Mouse (Mus musculus) left cerebral cortex, postnatal 25 days (tissue): ENCODE results near the gene Grik4. TPM values are rescaled to one million over a fixed set of nuclear protein-coding genes. Genes with fewer than 3 reads are reported as not detected.

Experiments used
- DNase-seq, 2 experiments: peaks; one replicate each; pipeline ENCODE4 v3.0.0; 2022; ENCODE audit warnings: low spot score in 2 of 2, mixed read lengths in 1 of 2
- intact Hi-C: fragments of 180-260 bp; cut with DNase I; formaldehyde crosslinking; loops from one replicate; pipeline ENCODE4 v1.15.1; 2025
- total RNA-seq, 2 experiments: library from RNA; stranded (reverse); gene quantifications; 2 replicates each; pipeline ENCODE4 v1.2.3; 2021

Grik4 gene
- total RNA-seq, 2 experiments from 2014 or later, result 17.7 to 18.5 TPM

- intact Hi-C loops, result no loop called here
- peak in 1 of 2 experiments; percentile 44 for DNase-seq
These were observed 222.6 kb downstream of the Grik4 start for GRCm38 (mm10) chr9:42721718-42722117.

GRCm38 (mm10) chr9:42721146-42721545 lies 223.1 kb downstream of the Grik4 start:
- DNase-seq, result no peak
- intact Hi-C loops, result no loop called here

- no peak for DNase-seq
- intact Hi-C loops, result no loop called here
These were observed 230.4 kb downstream of the Grik4 start for GRCm38 (mm10) chr9:42713912-42714311.

GRCm38 (mm10) chr9:42705848-42706247 lies 238.4 kb downstream of the Grik4 start:
- intact Hi-C loops, result no loop called here
- no peak for DNase-seq

DNA sequence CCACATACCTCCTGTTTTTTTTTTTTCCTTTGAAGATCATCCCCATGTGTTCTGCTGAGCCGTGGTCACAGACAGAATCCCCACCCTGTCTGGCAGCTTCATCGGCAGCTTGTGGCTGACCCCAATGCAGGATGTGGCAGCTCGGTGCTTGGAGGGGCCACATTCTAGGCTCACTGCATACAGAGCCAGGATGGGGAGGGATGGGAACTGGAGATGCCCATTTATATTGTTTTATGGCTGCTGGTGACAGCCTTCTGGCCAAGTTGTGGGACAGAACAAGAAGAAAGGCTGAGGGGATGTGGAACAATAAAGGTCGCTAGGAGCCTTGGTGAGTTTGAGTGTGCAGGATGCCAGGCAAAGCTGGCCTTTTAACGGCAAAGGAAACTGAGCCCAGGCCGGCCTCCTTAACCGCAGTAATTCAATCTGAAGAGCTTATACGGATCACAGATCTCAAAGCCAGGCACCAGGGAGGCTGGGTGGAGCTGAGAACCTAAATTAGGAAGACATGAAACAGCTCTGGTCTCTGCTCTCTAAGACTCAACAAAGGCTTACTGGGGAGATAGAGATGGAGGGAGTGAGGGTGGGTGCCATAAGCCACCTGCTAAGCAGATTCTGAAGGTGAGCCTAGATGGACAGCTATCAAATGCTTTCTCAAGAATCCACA lies 241.0 kb downstream of the Grik4 start:
- intact Hi-C loops, result no loop called here
- DNase-seq, result no peak

DNA sequence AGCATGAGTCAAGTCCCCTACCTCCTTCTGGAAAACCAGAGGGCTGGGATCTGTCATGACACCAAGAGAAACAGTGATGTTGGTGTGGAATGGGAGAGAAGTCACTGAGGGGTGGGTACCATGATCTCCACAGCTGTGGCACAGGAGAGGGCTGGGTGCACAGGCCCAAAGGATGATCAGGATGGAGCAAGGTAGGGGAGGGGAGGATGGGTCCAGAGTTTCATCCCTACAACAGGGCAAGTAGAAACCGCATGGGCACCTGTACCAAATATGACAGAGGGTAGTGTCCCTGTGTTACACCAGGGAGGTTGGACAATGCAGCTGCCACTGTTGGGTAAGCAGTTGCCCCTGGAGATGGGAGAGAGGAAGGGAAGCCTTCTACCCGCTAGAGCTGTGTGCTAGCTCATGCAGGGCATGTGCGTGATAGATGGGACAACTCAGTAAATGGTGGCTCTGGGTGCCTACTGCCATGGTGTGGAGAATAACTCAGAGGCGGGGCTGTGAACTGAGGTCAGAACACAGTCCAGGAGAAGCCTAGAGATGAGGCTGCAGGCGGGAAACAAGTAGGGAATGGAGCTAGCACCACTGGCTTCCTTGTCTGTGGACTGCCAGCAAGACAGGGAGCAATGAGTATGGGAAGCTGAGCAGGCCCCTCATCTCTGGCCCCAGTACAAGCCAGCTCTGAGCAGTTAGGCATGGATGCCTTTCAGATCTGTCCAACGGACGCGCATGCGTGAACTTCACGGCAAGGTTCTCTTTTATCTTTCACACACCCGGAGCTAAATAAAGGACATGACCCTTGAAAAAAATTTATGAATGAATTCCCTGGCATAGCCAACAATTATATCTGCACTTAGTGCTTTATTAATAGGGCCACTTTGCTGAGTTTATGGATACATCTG lies 241.8 kb downstream of the Grik4 start:
- DNase-seq, result no peak
- intact Hi-C loops, result no loop called here

DNA sequence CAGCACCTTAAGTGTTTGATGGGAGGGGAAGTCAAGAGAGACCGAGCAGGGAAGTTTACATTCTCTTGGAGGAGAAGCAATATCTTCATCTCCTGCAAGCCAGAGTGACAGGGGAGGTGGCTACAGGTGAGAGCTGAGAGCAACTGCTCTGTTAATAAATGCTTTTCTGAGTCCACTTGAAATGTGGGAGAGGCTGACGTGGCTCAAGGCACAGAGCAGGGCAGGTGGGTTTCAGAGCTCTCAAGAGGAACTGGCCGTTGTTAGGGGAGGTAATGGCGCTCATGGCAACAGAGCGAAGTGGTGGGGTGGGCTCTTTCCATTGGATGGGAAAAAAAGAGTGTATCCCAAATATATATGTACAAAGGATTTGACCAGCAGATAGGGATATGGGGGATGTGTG lies 242.6 kb downstream of the Grik4 start:
- no peak for DNase-seq
- intact Hi-C loops, result no loop called here

GRCm38 (mm10) chr9:42693024-42693423 lies 251.3 kb downstream of the Grik4 start:
- intact Hi-C loops, result no loop called here
- no peak for DNase-seq

DNA sequence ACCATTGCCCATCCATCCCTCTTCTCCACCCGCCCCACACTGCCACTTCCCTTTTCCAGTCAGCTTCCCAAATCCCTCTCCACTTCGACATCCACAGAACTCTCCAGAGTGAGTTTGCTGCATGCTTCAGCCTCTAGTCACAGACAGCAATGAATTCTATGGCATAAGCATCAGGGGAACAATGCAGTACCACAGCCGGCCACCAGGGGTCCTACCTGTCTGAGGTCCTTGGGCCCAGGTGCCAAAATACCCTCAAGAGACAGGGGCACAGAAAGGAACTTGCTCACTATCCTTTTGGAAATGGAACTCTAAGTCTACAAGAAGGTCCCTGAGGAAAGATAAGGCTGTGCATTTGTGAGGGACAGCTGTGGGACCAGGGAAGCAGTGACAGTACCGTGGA lies 256.1 kb downstream of the Grik4 start:
- intact Hi-C loops, result loop anchor here (2.0 kb wide), 1 partner anchor 257 kb away; the partner anchor contains the start of gene Grik4

DNA sequence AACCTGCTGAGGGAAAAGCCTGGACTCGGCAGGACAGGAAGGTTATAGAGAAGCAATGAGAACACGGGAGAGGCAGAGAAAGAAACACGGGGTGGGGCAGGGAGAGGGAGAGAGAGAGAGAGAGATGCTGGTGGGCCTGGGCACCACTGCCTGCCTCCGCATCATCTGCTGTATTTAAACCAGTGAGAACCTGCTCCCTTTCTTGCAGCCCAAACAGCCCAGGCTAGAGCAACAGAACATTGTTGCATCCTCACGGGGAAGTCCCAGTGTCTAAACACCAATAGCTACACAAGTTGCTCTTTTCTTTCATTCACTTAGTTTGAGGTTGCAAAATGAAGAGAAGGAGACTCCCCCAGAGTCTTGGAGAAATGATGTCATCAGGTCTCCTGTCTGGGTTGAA lies 258.2 kb downstream of the Grik4 start:
- intact Hi-C loops, result no loop called here
- DNase-seq, result peak in 1 of 2 experiments; percentile 45

More for the DNA sequence above, 256.1 kb downstream of the Grik4 start:
- DNase-seq, result peak; percentile 40 to 44

GRCm38 (mm10) chr9:42674017-42674412 lies 270.3 kb downstream of the Grik4 start:
- intact Hi-C loops, result no loop called here
- no peak for DNase-seq

DNA sequence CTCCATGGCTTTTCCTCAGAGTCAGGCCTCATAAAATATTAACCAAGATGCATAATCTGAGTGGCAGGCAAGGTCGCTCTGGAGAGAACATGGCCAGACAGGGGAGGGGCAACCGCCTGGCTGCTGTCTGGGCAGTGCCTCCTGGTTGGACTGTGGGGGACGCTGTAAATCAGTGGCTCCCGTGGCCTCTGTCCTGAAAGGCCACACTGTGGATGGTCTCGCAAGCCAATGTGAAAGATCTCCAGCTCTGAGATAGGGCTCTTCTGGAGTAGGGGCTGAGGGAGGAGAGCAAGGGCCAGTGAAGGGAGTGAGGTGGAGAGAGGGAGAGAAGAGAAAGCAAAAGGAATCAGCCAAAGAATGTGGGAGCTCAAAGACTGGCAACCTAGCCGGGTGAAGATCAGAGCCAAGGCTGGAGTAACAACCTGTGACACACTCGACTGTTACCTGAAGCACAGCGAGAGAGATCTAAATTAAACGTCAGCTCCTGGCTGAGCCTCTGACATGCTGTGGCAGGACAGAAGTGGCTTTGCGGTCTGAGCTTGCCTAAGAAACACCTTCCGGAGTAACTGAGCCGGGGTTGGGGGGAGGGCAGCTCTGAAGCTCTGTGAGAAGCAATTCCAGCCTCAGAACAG lies 270.8 kb downstream of the Grik4 start:
- intact Hi-C loops, result no loop called here
- DNase-seq, result no peak

DNA sequence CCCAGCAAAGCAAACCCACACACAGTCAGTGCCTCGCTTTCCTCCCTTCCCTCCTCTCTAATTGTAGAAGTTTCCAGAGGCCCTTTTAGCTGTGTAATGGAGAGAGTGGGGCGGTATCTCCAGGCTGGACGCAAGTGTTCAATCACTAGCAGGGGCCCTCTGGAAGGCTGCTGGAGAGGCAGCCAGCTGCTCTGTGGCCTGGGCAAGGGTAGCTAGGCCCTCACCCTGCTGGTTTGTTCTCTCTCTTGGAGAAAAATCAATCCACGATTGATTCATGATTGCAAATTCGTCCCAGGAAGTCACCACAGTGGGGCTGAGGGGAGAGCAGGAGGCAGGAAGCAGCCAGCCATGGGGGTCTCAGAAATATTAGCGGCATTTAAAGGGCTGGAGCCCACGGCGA lies 271.3 kb downstream of the Grik4 start:
- DNase-seq, result no peak
- intact Hi-C loops, result no loop called here

DNA sequence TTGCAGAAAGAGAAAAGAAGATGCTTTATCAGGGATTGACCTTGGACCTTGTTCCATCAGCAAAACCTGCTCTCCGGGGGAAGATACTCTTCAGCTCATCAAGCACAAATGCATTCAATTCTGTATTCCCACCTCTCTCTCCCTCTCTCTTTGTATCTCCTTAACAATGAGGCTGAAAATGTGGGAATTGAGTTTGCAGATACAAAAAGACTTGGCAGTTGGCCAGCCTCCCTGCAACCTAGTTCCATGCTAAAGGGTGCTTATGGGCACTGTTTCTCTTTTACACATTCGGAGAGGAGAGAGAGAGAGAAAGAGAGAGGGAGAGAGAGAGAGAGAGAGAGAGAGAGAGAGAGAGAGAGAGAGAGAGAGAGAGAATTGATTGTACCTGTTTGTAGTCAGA lies 273.7 kb downstream of the Grik4 start:
- DNase-seq, result peak in 1 of 2 experiments; percentile 38
- intact Hi-C loops, result no loop called here

DNA sequence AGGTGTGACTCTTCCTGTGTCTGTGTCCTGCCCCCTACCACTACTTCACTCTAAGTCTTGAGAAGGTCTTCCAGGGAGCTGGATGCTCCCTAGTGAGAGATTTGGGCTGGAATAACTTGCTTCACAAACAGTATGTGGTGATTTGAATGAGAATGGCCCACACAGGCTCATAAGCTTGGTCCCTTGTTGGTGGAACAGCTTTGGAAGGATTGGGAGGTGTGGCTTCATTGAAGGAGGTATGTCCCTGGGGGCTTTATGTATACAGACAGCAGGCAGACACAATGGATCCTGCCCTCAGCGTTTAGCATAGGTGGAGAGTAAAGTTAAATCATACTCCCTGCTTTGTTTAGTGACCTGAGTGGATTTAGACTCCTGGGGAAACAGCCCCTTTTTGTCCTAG lies 282.8 kb downstream of the Grik4 start:
- intact Hi-C loops, result no loop called here
- DNase-seq, result no peak

GRCm38 (mm10) chr9:42652756-42653155 lies 291.5 kb downstream of the Grik4 start:
- no peak for DNase-seq
- intact Hi-C loops, result no loop called here

DNA sequence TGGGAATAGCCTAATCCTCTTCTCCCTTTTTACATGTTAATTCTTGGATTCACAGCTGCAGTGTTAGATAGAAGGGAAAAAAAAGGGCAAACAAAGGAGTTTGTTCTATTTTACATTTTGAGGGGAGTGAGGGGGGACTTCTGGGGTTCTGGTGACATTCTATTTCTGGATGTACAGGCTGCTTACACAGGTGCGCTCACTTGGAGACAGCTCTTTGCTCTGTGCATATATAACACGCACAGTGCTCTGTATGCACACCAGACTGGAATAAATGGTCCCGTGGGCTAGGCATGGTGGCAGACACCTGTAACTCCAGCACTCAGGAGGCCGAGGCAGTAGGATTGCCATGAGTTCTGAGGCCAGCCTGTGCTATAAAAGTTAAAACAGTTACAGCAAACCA lies 292.0 kb downstream of the Grik4 start:
- intact Hi-C loops, result no loop called here
- no peak for DNase-seq

GRCm38 (mm10) chr9:42649872-42650271 lies 294.4 kb downstream of the Grik4 start:
- intact Hi-C loops, result loop anchor here (10.0 kb wide), 1 partner anchor 325 kb away; no protein-coding TSS in a partner anchor
- no peak for DNase-seq

- no peak for DNase-seq
- intact Hi-C loops, result loop anchor here (10.0 kb wide), 1 partner anchor 323 kb away; no protein-coding TSS in a partner anchor
These were observed 296.2 kb downstream of the Grik4 start for GRCm38 (mm10) chr9:42648051-42648450.

- intact Hi-C loops, result loop anchor here (10.0 kb wide), 1 partner anchor 323 kb away; no protein-coding TSS in a partner anchor
- peak in 1 of 2 experiments; percentile 55 for DNase-seq
These were observed 296.7 kb downstream of the Grik4 start for GRCm38 (mm10) chr9:42647596-42647995.
